Mouse (Mus musculus): ENCODE data around the gene Stk11ip. TPM values are rescaled to one million over a fixed set of nuclear protein-coding genes. Genes with fewer than 3 reads are reported as not detected.
A peak's percentile ranks its signal among the peaks of the same experiment; 100 is the strongest.

Stk11ip gene
- 19.0 and 19.7 TPM in 2 replicates for polyA plus RNA-seq (2012; rRNA removed)

- peak; percentile 82 for DNase-seq (ENCODE audit: low spot score)
Measured at GRCm38 (mm10) chr1:75521321-75522031, at the start of gene Stk11ip. Stk11ip (plus strand) TSS chr1:75521529.

GRCm38 (mm10) chr1:75476441-75476840, 44.9 kb upstream of the Stk11ip start:
- DNase-seq (ENCODE audit: low spot score): no peak

- DNase-seq (ENCODE audit: low spot score): peak; percentile 74
Measured at GRCm38 (mm10) chr1:75477264-75477965, 43.9 kb upstream of the Stk11ip start.

GRCm38 (mm10) chr1:75477966-75478290, 43.4 kb upstream of the Stk11ip start:
- DNase-seq (ENCODE audit: low spot score): no peak

GRCm38 (mm10) chr1:75478497-75478896, 42.8 kb upstream of the Stk11ip start:
- no peak for DNase-seq (ENCODE audit: low spot score)

GRCm38 (mm10) chr1:75478916-75479634, 42.3 kb upstream of the Stk11ip start, which contains the start of the genes Chpf and Tmem198:
Chpf (minus strand) TSS chr1:75479307.
Tmem198 (plus strand) TSS chr1:75479532.
- DNase-seq (ENCODE audit: low spot score): peak; percentile 88

GRCm38 (mm10) chr1:75479635-75479989, 41.7 kb upstream of the Stk11ip start:
- no peak for DNase-seq (ENCODE audit: low spot score)

GRCm38 (mm10) chr1:75480036-75480435, 41.3 kb upstream of the Stk11ip start:
- DNase-seq (ENCODE audit: low spot score): no peak

GRCm38 (mm10) chr1:75480735-75481134, 40.6 kb upstream of the Stk11ip start:
- DNase-seq (ENCODE audit: low spot score): no peak

- DNase-seq (ENCODE audit: low spot score): no peak
Measured at GRCm38 (mm10) chr1:75486561-75486960, 34.8 kb upstream of the Stk11ip start.

GRCm38 (mm10) chr1:75487040-75487404, 34.3 kb upstream of the Stk11ip start:
- DNase-seq (ENCODE audit: low spot score): no peak

GRCm38 (mm10) chr1:75487405-75488161, 33.7 kb upstream of the Stk11ip start:
- DNase-seq (ENCODE audit: low spot score): peak; percentile 56

- no peak for DNase-seq (ENCODE audit: low spot score)
Measured at GRCm38 (mm10) chr1:75490785-75491551, 30.4 kb upstream of the Stk11ip start.

GRCm38 (mm10) chr1:75492579-75493170, 28.7 kb upstream of the Stk11ip start:
- no peak for DNase-seq (ENCODE audit: low spot score)

- DNase-seq (ENCODE audit: low spot score): no peak
Measured at GRCm38 (mm10) chr1:75494878-75495548, 26.3 kb upstream of the Stk11ip start.

GRCm38 (mm10) chr1:75498897-75499296, 22.4 kb upstream of the Stk11ip start:
- DNase-seq (ENCODE audit: low spot score): no peak

GRCm38 (mm10) chr1:75499441-75499840, 21.9 kb upstream of the Stk11ip start:
- DNase-seq (ENCODE audit: low spot score): no peak

- no peak for DNase-seq (ENCODE audit: low spot score)
Measured at GRCm38 (mm10) chr1:75501905-75502304, 19.4 kb upstream of the Stk11ip start.

GRCm38 (mm10) chr1:75502945-75503650, 18.2 kb upstream of the Stk11ip start:
- DNase-seq (ENCODE audit: low spot score): no peak

GRCm38 (mm10) chr1:75503651-75503980, 17.7 kb upstream of the Stk11ip start:
- DNase-seq (ENCODE audit: low spot score): no peak
